Mouse (Mus musculus) liver, adult 2 months (tissue): ENCODE data around the gene Xpo1. TPM values are rescaled to one million over a fixed set of nuclear protein-coding genes. Genes with fewer than 3 reads are reported as not detected.

Source experiments
- DNase-seq: peaks from one replicate; pipeline ENCODE4 v3.0.0-alpha.2; 2011; ENCODE audit warnings: low read depth, low spot score; ENCODE audit errors: extremely low read depth
- H3K27ac ChIP-seq: fragments of 200-500 bp; replicated peaks from 2 replicates; pipeline ENCODE4 v1.5.1; 2012; ENCODE audit warnings: low read depth, mild to moderate bottlenecking, control low read depth, inconsistent platforms, low read length; ENCODE audit not compliant: insufficient read depth
- H3K27me3 ChIP-seq: fragments of 200-500 bp; 2 replicates; pipeline ENCODE4 v1.6.1; 2012; ENCODE audit warnings: mild to moderate bottlenecking, moderate library complexity, low read length, inconsistent platforms; ENCODE audit not compliant: control insufficient read depth, insufficient read depth
- H3K36me3 ChIP-seq: fragments of 200-500 bp; 2 replicates; pipeline ENCODE4 v1.6.1; 2012; ENCODE audit warnings: low read length, inconsistent platforms; ENCODE audit not compliant: control insufficient read depth, insufficient read depth
- H3K4me1 ChIP-seq: fragments of 200-500 bp; 2 replicates; pipeline ENCODE4 v1.6.1; 2011; ENCODE audit warnings: low read length; ENCODE audit not compliant: control insufficient read depth, insufficient read depth
- H3K4me3 ChIP-seq: fragments of 200-500 bp; 2 replicates; pipeline ENCODE4 v1.5.1; 2011; ENCODE audit warnings: low read depth, mild to moderate bottlenecking, control low read depth, low read length, moderate library complexity; ENCODE audit not compliant: insufficient read depth
- H3K79me2 ChIP-seq: fragments of 200-500 bp; 2 replicates; pipeline ENCODE4 v1.6.1; 2012; ENCODE audit warnings: inconsistent platforms, mild to moderate bottlenecking, low read length, moderate library complexity; ENCODE audit not compliant: control insufficient read depth, insufficient read depth
- H3K9ac ChIP-seq: fragments of 200-500 bp; 2 replicates; pipeline ENCODE4 v1.6.1; 2012; ENCODE audit warnings: low read depth, mild to moderate bottlenecking, control low read depth, inconsistent platforms, low read length
- CTCF ChIP-seq: fragments of 200-500 bp; IDR thresholded peaks from 2 replicates; pipeline ENCODE4 v1.5.1; 2011; ENCODE audit warnings: low read depth, low read length, control low read depth
- POLR2A ChIP-seq: fragments of 200-500 bp; IDR thresholded peaks from 2 replicates; pipeline ENCODE4 v1.6.1; 2011; ENCODE audit warnings: low read length, control low read depth; ENCODE audit not compliant: insufficient read depth; ENCODE audit errors: extremely low read depth
- WGBS: fragments of 180-500 bp; shearing (Covaris S2); methylation state at CpG from one replicate; pipeline ENCODE4 v1.1.7; 2018; 5-methylcytosine and 5-hydroxymethylcytosine counted together
- polyA plus RNA-seq: library from polyadenylated mRNA; depleted of rRNA; stranded (reverse); fragments of >200 nt; gene quantifications from 2 replicates; pipeline ENCODE4 v1.2.3, GENCODE M21; 2012; rRNA removed
- total RNA-seq: library from RNA; depleted of rRNA; stranded (reverse); fragments of >200 nt; gene quantifications from 2 replicates; pipeline ENCODE4 v1.2.3, GENCODE M21; 2014; rRNA removed

Xpo1 gene
- total and polyA plus RNA-seq, 2 experiments, result 1.6 to 31.0 TPM

GRCm38 (mm10) chr11:23307566-23307920, 51.7 kb downstream of the Xpo1 start:
- Histone ChIP-seq H3K27me3 (no peaks in the 10 kb centered on the region), H3K4me3 (peak overlapping the region; percentile 99), H3K27ac (peak overlapping the region; percentile 85), H3K4me1 (peaks cover 22% of the 10 kb centered on the region), H3K79me2 (peaks cover 21% of the 10 kb centered on the region; the same call in 1 of the 2 replicates), H3K36me3 (no peaks in the 10 kb centered on the region), H3K9ac (peak overlapping the region; percentile 99; the same call in 1 of the 2 replicates)
- no peak for DNase-seq
- WGBS, result under 1% methylated on average over 6 of the region's 6 CpGs
- TF ChIP-seq CTCF, result no peak
- TF ChIP-seq POLR2A, result no peak

DNA sequence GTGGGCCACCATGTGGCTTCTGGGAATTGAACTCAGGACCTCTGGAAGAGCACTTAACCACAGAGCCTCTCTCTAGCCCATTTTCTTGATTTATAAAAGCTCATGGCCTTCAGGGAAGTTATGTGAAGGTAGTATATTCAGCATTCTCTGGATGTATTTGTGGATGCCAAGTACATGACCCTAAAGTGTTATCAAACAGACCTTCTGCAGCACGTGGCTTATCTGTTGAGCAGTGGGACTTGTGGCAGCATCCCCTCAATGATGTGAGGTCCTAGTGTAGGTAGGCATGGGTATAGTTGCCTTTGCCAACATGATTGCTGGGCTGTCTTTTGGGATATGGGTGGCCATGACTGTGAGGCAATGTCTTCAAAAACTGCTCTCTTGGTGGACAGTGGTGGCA, 57.7 kb downstream of the Xpo1 start:
- Histone ChIP-seq H3K27me3 (no peaks in the 10 kb centered on the region), H3K4me3 (no peak overlapping the region), H3K36me3 (no peaks in the 10 kb centered on the region), H3K27ac (no peak overlapping the region), H3K79me2 (peaks cover 34% of the 10 kb centered on the region), H3K9ac (no peak overlapping the region), H3K4me1 (peaks cover 28% of the 10 kb centered on the region)
- TF ChIP-seq POLR2A (no peak), CTCF (no peak)
- WGBS, result 21% methylated on average over 1 of the region's 1 CpGs
- no peak for DNase-seq

- Histone ChIP-seq H3K36me3 (no peaks in the 10 kb centered on the region; the same call in 1 of the 2 replicates), H3K27ac (no peak overlapping the region), H3K9ac (no peak overlapping the region), H3K79me2 (peaks cover 5% of the 10 kb centered on the region; the same call in 1 of the 2 replicates), H3K4me1 (peaks cover 5% of the 10 kb centered on the region), H3K4me3 (no peak overlapping the region), H3K27me3 (no peaks in the 10 kb centered on the region)
- 38% methylated on average over 2 of the region's 2 CpGs for WGBS
- TF ChIP-seq CTCF, result no peak
- TF ChIP-seq POLR2A, result no peak
- peak; percentile 69 for DNase-seq
Measured at GRCm38 (mm10) chr11:23329413-23329812, 73.6 kb downstream of the Xpo1 start.

- WGBS, result 86% methylated on average over 3 of the region's 3 CpGs
- Histone ChIP-seq H3K27me3 (no peaks in the 10 kb centered on the region), H3K9ac (no peak overlapping the region), H3K79me2 (peaks cover 5% of the 10 kb centered on the region; the same call in 1 of the 2 replicates), H3K36me3 (peaks cover 3% of the 10 kb centered on the region; the same call in 1 of the 2 replicates), H3K4me3 (no peak overlapping the region), H3K27ac (no peak overlapping the region), H3K4me1 (peaks cover 5% of the 10 kb centered on the region)
- TF ChIP-seq POLR2A (no peak), CTCF (no peak)
- no peak for DNase-seq
Measured at GRCm38 (mm10) chr11:23332136-23332535, 76.3 kb downstream of the Xpo1 start.

- Histone ChIP-seq H3K36me3 (peaks cover 10% of the 10 kb centered on the region), H3K79me2 (peaks cover 3% of the 10 kb centered on the region; the same call in 1 of the 2 replicates), H3K4me1 (no peaks in the 10 kb centered on the region), H3K9ac (no peak overlapping the region), H3K27me3 (no peaks in the 10 kb centered on the region), H3K4me3 (no peak overlapping the region), H3K27ac (no peak overlapping the region)
- WGBS, result 89% methylated on average over 1 of the region's 1 CpGs
- no peak for DNase-seq
- no peak for TF ChIP-seq CTCF
- no peak for TF ChIP-seq POLR2A
Measured at GRCm38 (mm10) chr11:23335160-23335559, 79.3 kb downstream of the Xpo1 start.

Other genes with a start within 250 kb of the Xpo1 start
- 1.9 and 3.8 TPM in 2 replicates for gene Fam161a, start 248.5 kb upstream of the Xpo1 start, total RNA-seq
- 0.95 and 1.0 TPM in 2 replicates for gene Fam161a, start 248.5 kb upstream of the Xpo1 start, polyA plus RNA-seq
- gene Usp34, start 50.9 kb downstream of the Xpo1 start, total RNA-seq, result 29.4 and 31.0 TPM in 2 replicates
- 2.8 and 3.0 TPM in 2 replicates for gene Usp34, start 50.9 kb downstream of the Xpo1 start, polyA plus RNA-seq
- 20.5 and 27.3 TPM in 2 replicates for gene Ahsa2, start 242.0 kb downstream of the Xpo1 start, total RNA-seq
- gene Ahsa2, start 242.0 kb downstream of the Xpo1 start, polyA plus RNA-seq, result 12.1 and 16.2 TPM in 2 replicates